Mouse (Mus musculus) frontal cortex, adult 2 months (tissue): ENCODE data around the gene Ttll9. TPM values are rescaled to one million over a fixed set of nuclear protein-coding genes. Genes with fewer than 3 reads are reported as not detected.

Source experiments
- DNase-seq, 2 experiments: peaks; one replicate each; pipeline ENCODE4 v3.0.0; 2022; ENCODE audit warnings: low spot score in 1 of 2; ENCODE audit errors: extremely low spot score in 1 of 2
- polyA plus RNA-seq: library from polyadenylated mRNA; depleted of rRNA; stranded (reverse); fragments of >200 nt; gene quantifications from 2 replicates; pipeline ENCODE4 v1.2.3, GENCODE M21; 2012

Gene Ttll9
- polyA plus RNA-seq, 1 experiment = 1.9 TPM

- no peak for DNase-seq
These were observed 21.2 kb upstream of the Ttll9 start for GRCm38 (mm10) chr2:152941106-152941505.

- no peak for DNase-seq
These were observed 20.5 kb upstream of the Ttll9 start for GRCm38 (mm10) chr2:152941776-152942175.

GRCm38 (mm10) chr2:152942898-152943515, 19.3 kb upstream of the Ttll9 start:
- no peak for DNase-seq

- no peak for DNase-seq
These were observed 18.7 kb upstream of the Ttll9 start for GRCm38 (mm10) chr2:152943568-152943967.

GRCm38 (mm10) chr2:152944013-152944412, 18.3 kb upstream of the Ttll9 start:
- no peak for DNase-seq

GRCm38 (mm10) chr2:152947098-152947497, 15.2 kb upstream of the Ttll9 start:
- DNase-seq = no peak

GRCm38 (mm10) chr2:152948438-152949020, 13.8 kb upstream of the Ttll9 start:
- no peak for DNase-seq

GRCm38 (mm10) chr2:152950358-152951064, 11.8 kb upstream of the Ttll9 start:
- no peak for DNase-seq

- DNase-seq = peak in 1 of 2 experiments; percentile 66
These were observed 11.0 kb upstream of the Ttll9 start, which contains the start of gene Dusp15 for GRCm38 (mm10) chr2:152951065-152951849. TSS of gene Dusp15 (minus strand) at chr2:152951698.

GRCm38 (mm10) chr2:152951850-152952720, 10.2 kb upstream of the Ttll9 start:
- no peak for DNase-seq

GRCm38 (mm10) chr2:152958116-152958515, 4.2 kb upstream of the Ttll9 start:
- DNase-seq = no peak

- DNase-seq = no peak
These were observed 3.3 kb downstream of the Ttll9 start for GRCm38 (mm10) chr2:152965555-152965954.

GRCm38 (mm10) chr2:152976991-152977390, 14.7 kb downstream of the Ttll9 start:
- no peak for DNase-seq

- peak in 1 of 2 experiments; percentile 13 for DNase-seq
These were observed 23.3 kb downstream of the Ttll9 start for GRCm38 (mm10) chr2:152985582-152985981.

GRCm38 (mm10) chr2:152991529-152991928, 29.2 kb downstream of the Ttll9 start:
- no peak for DNase-seq

- no peak for DNase-seq
These were observed 34.8 kb downstream of the Ttll9 start for GRCm38 (mm10) chr2:152997046-152997445.

GRCm38 (mm10) chr2:153002492-153003248, 40.4 kb downstream of the Ttll9 start:
- DNase-seq = no peak

- no peak for DNase-seq
These were observed 41.5 kb downstream of the Ttll9 start for GRCm38 (mm10) chr2:153003681-153004338.

- DNase-seq = no peak
These were observed 43.7 kb downstream of the Ttll9 start for GRCm38 (mm10) chr2:153005981-153006380.
